Mouse (Mus musculus): Measurements from ENCODE around the gene Pold1. TPM values are rescaled to one million over a fixed set of nuclear protein-coding genes. Genes with fewer than 3 reads are reported as not detected.

Pold1 gene
- polyA plus RNA-seq, 1 experiment from 2014 or later = 84.3 TPM

DNA sequence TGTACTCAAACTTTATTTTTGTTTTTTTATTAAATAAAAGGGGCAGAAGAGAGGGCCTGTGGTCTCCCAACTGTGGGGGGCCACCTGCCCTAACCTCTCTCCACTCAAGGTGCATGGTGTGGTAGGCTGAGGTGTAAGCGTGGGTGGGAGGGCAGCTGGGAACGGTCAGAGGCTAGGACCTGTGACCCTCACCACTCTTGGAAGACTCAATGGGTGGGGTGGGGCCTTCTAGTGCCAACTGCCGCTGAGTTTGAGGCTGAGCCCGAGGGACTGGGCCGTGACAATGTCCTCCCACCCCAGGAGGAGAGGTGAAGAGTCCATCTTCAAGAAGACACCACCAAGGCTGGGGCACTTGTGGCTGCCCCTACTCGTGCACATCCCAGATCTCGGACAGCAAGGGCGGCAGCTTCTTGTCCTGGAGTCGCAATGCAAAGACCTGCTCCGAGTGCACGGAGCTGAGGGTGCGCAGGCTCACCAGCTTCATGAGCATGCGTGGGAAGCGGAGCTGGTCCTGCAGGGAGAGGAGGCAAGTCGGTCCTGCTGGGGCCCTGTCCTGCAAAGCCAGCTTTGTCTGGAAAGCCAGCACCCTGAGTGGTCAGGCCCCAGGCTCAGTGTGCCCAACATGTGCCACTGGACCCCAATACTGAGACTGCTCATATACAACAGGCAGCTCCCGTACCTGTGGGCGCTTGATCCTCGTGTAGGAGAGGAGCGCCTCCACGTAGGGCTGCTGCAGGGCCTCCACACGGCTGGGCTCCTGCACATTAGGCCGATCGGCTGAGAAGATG is 1.2 kb upstream of the Pold1 start:
- Histone ChIP-seq H3K27ac (replicated peaks; ENCODE audit: low read depth, low read length) (no peak overlapping the region), H3K4me3 (ENCODE audit: low read depth, low read length) (no peak overlapping the region), H3K9ac (ENCODE audit: low read length) (no peak overlapping the region), H3K4me1 (ENCODE audit: control insufficient read depth, insufficient read depth, low read length) (peaks cover 10% of the 10 kb centered on the region), H3K4me2 (ENCODE audit: low read depth, severe bottlenecking) (no peak overlapping the region), H3K9me3 (ENCODE audit: control insufficient read depth, low read length) (no peaks in the 10 kb centered on the region), H3K27me3 (ENCODE audit: control insufficient read depth, insufficient read depth, low read length) (no peaks in the 10 kb centered on the region), H3K36me3 (ENCODE audit: control insufficient read depth, insufficient read depth, low read length) (peaks cover 21% of the 10 kb centered on the region)
- 90% methylated on average over 23 of the region's 23 CpGs for WGBS
- ATAC-seq (ENCODE audit: insufficient number of reproducible peaks, low FRiP score, low TSS enrichment, low read depth) (no peak), DNase-seq (ENCODE audit: low spot score) (no peak)

DNA sequence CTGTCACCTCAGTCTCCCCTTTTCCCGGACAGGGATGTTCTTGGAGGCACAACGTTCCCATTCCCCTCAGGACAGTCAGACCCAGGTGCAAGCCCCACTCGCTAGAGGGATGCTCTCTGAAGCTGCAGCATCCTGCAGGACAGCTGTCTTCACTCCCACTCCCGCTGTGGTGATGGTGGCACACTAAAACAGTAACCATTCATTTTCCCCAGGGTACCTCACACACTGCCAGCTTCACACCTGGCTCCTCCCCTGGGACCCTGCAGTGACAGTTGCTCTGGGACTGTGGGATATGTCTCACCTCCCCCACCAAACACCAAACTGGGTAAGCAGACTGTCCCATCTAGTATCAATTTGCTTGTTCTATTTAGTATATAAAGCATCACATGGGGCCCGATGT is 924 bp downstream of the Pold1 start:
- no peak overlapping the region for H3K27ac ChIP-seq (replicated peaks; ENCODE audit: low read depth, low read length)
- H3K36me3 ChIP-seq (ENCODE audit: control insufficient read depth, insufficient read depth, low read length) = peaks cover 27% of the 10 kb centered on the region

DNA sequence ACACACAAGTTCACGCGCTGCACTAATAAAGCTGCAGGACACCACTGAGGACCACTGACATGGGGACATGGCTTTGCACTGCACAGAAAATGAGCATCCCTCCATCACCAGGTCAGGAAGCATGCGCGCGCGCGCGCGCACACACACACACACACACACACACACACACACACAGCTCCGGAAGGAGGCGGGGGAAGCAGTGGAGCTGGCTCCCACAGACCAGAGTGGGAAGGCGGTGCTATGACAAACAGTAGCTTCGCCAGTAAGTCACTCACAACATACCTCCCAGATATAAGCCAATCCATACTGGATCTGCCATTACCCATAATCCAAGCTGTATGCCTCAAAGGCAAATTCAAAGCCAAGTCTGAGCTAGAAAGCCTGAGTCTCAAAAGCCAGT is 1.6 kb downstream of the Pold1 start:
- peak overlapping the region; percentile 72 for H3K4me2 ChIP-seq (ENCODE audit: low read depth, severe bottlenecking)
- no peak for ATAC-seq (ENCODE audit: insufficient number of reproducible peaks, low FRiP score, low TSS enrichment, low read depth)
- no peaks in the 10 kb centered on the region for H3K27me3 ChIP-seq (ENCODE audit: control insufficient read depth, insufficient read depth, low read length)
- H3K9me3 ChIP-seq (ENCODE audit: control insufficient read depth, low read length) = no peaks in the 10 kb centered on the region
- DNase-seq (ENCODE audit: low spot score) = no peak
- H3K4me3 ChIP-seq (ENCODE audit: low read depth, low read length) = no peak overlapping the region
- peaks cover 30% of the 10 kb centered on the region for H3K36me3 ChIP-seq (ENCODE audit: control insufficient read depth, insufficient read depth, low read length)
- peaks cover 7% of the 10 kb centered on the region for H3K4me1 ChIP-seq (ENCODE audit: control insufficient read depth, insufficient read depth, low read length)
- WGBS = 94% methylated on average over 13 of the region's 13 CpGs
- no peak overlapping the region for H3K27ac ChIP-seq (replicated peaks; ENCODE audit: low read depth, low read length)
- no peak overlapping the region; the same call in 1 of the 2 replicates for H3K9ac ChIP-seq (ENCODE audit: low read length)

More for the DNA sequence above, 924 bp downstream of the Pold1 start:
- H3K4me1 ChIP-seq (ENCODE audit: control insufficient read depth, insufficient read depth, low read length) = peaks cover 7% of the 10 kb centered on the region
- peak overlapping the region; percentile 65 for H3K4me3 ChIP-seq (ENCODE audit: low read depth, low read length)
- H3K9ac ChIP-seq (ENCODE audit: low read length) = peak overlapping the region; percentile 77
- no peak for DNase-seq (ENCODE audit: low spot score)
- no peaks in the 10 kb centered on the region for H3K9me3 ChIP-seq (ENCODE audit: control insufficient read depth, low read length)
- H3K27me3 ChIP-seq (ENCODE audit: control insufficient read depth, insufficient read depth, low read length) = no peaks in the 10 kb centered on the region
- no peak for ATAC-seq (ENCODE audit: insufficient number of reproducible peaks, low FRiP score, low TSS enrichment, low read depth)
- H3K4me2 ChIP-seq (ENCODE audit: low read depth, severe bottlenecking) = peak overlapping the region; percentile 72
- WGBS = 22% methylated on average over 5 of the region's 5 CpGs

DNA sequence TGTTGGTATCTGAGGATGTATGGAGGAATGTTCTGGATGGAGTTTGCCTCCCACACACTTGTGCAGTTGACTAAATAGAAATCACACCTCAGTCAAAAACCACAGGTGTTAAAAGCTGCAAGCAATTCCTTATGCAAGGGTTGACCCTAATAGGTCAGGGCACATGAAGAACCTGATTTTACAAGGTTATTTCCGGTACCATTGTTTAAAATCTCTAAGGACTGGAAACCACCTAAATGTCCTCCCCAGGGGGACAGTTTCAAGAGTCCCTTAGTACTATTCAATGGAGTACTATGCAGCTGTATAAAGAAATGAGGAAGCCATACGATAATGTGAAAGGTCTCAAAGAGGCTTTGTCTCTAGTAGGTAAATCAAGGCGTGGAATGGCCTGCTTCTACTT is 2.4 kb downstream of the Pold1 start:
- Histone ChIP-seq H3K4me1 (ENCODE audit: control insufficient read depth, insufficient read depth, low read length) (peaks cover 7% of the 10 kb centered on the region), H3K36me3 (ENCODE audit: control insufficient read depth, insufficient read depth, low read length) (peaks cover 30% of the 10 kb centered on the region), H3K9me3 (ENCODE audit: control insufficient read depth, low read length) (no peaks in the 10 kb centered on the region), H3K27me3 (ENCODE audit: control insufficient read depth, insufficient read depth, low read length) (no peaks in the 10 kb centered on the region), H3K9ac (ENCODE audit: low read length) (no peak overlapping the region), H3K4me2 (ENCODE audit: low read depth, severe bottlenecking) (no peak overlapping the region), H3K27ac (replicated peaks; ENCODE audit: low read depth, low read length) (no peak overlapping the region), H3K4me3 (ENCODE audit: low read depth, low read length) (no peak overlapping the region)
- DNase-seq (ENCODE audit: low spot score) (no peak), ATAC-seq (ENCODE audit: insufficient number of reproducible peaks, low FRiP score, low TSS enrichment, low read depth) (no peak)
- over 99% methylated on average over 3 of the region's 3 CpGs for WGBS

DNA sequence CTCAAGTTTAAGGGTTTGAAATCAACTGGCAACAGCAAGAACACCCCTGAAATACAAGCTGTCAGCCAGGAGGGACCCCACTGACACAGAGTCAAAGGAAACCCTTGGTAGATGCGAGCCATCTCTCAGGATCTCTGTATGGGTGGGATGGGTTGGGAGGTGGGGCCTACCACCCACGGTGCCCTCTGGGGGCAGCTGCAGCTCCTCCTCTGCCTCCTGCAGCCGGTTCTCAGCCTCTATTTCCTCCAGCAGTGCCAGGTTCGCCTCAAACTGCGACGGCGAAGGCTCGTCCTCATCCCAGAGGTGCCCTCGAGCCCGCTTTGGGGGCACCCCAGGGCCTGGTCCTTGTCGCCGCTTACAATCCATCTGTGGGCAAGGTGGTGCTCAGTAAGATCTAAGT is 5.6 kb downstream of the Pold1 start:
- H3K4me1 ChIP-seq (ENCODE audit: control insufficient read depth, insufficient read depth, low read length) = peaks cover 7% of the 10 kb centered on the region
- peaks cover 41% of the 10 kb centered on the region for H3K36me3 ChIP-seq (ENCODE audit: control insufficient read depth, insufficient read depth, low read length)
- no peaks in the 10 kb centered on the region for H3K27me3 ChIP-seq (ENCODE audit: control insufficient read depth, insufficient read depth, low read length)
- H3K4me3 ChIP-seq (ENCODE audit: low read depth, low read length) = no peak overlapping the region
- no peak for ATAC-seq (ENCODE audit: insufficient number of reproducible peaks, low FRiP score, low TSS enrichment, low read depth)
- no peak overlapping the region for H3K4me2 ChIP-seq (ENCODE audit: low read depth, severe bottlenecking)
- no peak overlapping the region; the same call in 1 of the 2 replicates for H3K27ac ChIP-seq (replicated peaks; ENCODE audit: low read depth, low read length)
- DNase-seq (ENCODE audit: low spot score) = no peak
- WGBS = 79% methylated on average over 12 of the region's 12 CpGs
- H3K9me3 ChIP-seq (ENCODE audit: control insufficient read depth, low read length) = no peaks in the 10 kb centered on the region
- H3K9ac ChIP-seq (ENCODE audit: low read length) = no peak overlapping the region

DNA sequence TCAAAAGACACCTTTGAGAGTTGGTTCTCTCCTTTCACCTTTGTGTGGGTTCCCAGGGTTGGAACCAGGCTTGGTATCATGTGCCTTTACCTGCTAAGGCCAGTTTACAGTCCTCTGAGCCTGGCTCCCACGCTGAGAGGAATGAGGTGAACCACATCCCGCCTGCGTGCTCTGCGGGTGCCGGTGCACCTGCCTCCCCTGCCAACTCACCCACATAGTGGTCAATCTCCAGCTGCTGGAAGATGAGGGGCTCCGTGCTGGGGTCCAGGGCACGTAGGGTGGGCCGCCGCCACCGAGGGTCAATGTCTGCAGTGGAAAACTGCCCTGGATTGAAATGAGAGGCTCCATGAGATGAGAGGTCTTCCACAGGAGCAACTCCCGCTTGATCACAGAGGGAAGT is 6.1 kb downstream of the Pold1 start:
- peaks cover 4% of the 10 kb centered on the region for H3K4me1 ChIP-seq (ENCODE audit: control insufficient read depth, insufficient read depth, low read length)
- 95% methylated on average over 11 of the region's 11 CpGs for whole genome bisulfite sequencing
- H3K9me3 ChIP-seq (ENCODE audit: control insufficient read depth, low read length) = no peaks in the 10 kb centered on the region
- H3K4me3 ChIP-seq (ENCODE audit: low read depth, low read length) = no peak overlapping the region
- H3K27me3 ChIP-seq (ENCODE audit: control insufficient read depth, insufficient read depth, low read length) = no peaks in the 10 kb centered on the region
- H3K4me2 ChIP-seq (ENCODE audit: low read depth, severe bottlenecking) = no peak overlapping the region
- peaks cover 44% of the 10 kb centered on the region for H3K36me3 ChIP-seq (ENCODE audit: control insufficient read depth, insufficient read depth, low read length)
- ATAC-seq (ENCODE audit: insufficient number of reproducible peaks, low FRiP score, low TSS enrichment, low read depth) (no peak), DNase-seq (ENCODE audit: low spot score) (no peak)
- no peak overlapping the region for H3K27ac ChIP-seq (replicated peaks; ENCODE audit: low read depth, low read length)
- H3K9ac ChIP-seq (ENCODE audit: low read length) = no peak overlapping the region

DNA sequence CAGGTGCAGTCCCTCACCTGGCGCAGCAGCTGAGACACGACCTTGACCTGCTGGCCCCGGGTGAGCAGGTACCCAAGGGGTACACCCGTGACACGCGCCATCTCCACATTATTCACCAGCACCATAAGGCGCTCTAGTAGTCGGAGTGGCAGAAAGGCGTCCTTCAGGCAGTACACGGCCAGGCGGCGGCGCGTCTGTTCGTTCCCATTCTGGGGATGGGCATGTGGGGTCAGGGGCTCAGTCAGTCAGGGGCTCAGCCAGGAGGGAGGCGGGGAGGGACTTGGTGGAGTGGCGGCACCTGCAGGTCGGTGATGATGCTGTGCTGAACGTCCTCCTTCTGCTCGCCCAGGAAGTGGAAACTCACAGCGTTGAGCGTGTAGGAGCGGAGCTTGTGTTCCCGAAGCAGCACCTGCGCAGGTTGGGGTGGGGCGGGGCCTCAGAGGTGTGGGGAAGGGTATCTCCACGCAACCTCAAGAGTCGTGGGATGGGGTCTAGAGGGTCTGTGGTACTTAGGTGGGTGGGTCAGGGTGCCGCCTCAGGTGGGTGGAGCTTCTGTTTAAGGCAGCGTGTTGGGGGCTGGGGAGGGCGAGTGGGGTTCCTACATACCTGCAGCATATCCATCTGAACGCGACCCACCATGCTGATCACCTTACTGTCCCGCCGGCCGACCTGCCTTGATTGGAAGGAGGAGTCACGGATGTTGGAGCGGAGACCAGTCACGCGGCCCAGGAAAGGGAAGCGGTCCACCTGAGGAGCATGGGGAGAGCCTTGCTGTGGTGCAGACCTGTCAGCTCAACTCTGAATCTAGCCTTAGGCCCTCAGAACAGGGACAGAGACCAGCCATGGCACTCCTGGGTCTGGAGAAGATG is 9.7 kb downstream of the Pold1 start:
- no peak for DNase-seq (ENCODE audit: low spot score)
- Histone ChIP-seq H3K9ac (ENCODE audit: low read length) (no peak overlapping the region), H3K27ac (replicated peaks; ENCODE audit: low read depth, low read length) (no peak overlapping the region)

DNA sequence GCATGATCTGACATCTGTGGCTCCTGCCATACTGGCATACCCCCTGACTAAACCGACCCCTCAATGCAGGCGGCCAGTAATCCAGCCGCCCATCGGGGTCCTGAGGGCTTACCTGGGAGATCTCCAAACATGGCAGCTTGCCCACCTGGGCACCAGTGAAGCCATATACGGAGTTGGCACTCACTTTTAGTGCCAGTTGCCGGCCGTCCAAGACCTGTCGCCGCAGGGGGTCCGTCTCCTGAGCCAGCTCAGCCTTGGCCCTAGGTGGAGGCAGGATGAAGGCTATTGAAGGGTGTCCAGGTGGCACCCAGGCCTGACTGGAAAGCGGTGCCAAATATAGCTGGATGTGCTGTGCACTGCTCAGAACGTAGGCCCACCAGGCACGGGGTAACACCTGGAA is 11.2 kb downstream of the Pold1 start:
- Histone ChIP-seq H3K9me3 (ENCODE audit: control insufficient read depth, low read length) (no peaks in the 10 kb centered on the region), H3K4me1 (ENCODE audit: control insufficient read depth, insufficient read depth, low read length) (no peaks in the 10 kb centered on the region), H3K36me3 (ENCODE audit: control insufficient read depth, insufficient read depth, low read length) (peaks cover 58% of the 10 kb centered on the region), H3K4me2 (ENCODE audit: low read depth, severe bottlenecking) (no peak overlapping the region), H3K4me3 (ENCODE audit: low read depth, low read length) (no peak overlapping the region), H3K9ac (ENCODE audit: low read length) (no peak overlapping the region), H3K27ac (replicated peaks; ENCODE audit: low read depth, low read length) (no peak overlapping the region), H3K27me3 (ENCODE audit: control insufficient read depth, insufficient read depth, low read length) (no peaks in the 10 kb centered on the region)
- DNase-seq (ENCODE audit: low spot score) = no peak
- WGBS = 92% methylated on average over 13 of the region's 13 CpGs
- ATAC-seq (ENCODE audit: insufficient number of reproducible peaks, low FRiP score, low TSS enrichment, low read depth) = no peak

More for the DNA sequence above, 9.7 kb downstream of the Pold1 start:
- H3K4me2 ChIP-seq (ENCODE audit: low read depth, severe bottlenecking) = no peak overlapping the region
- no peaks in the 10 kb centered on the region for H3K27me3 ChIP-seq (ENCODE audit: control insufficient read depth, insufficient read depth, low read length)
- no peaks in the 10 kb centered on the region for H3K4me1 ChIP-seq (ENCODE audit: control insufficient read depth, insufficient read depth, low read length)
- H3K4me3 ChIP-seq (ENCODE audit: low read depth, low read length) = no peak overlapping the region
- peaks cover 52% of the 10 kb centered on the region for H3K36me3 ChIP-seq (ENCODE audit: control insufficient read depth, insufficient read depth, low read length)
- no peaks in the 10 kb centered on the region for H3K9me3 ChIP-seq (ENCODE audit: control insufficient read depth, low read length)
- 0 out of 2 replicates have a peak, but pooled peaks have one; percentile 22 for ATAC-seq (ENCODE audit: insufficient number of reproducible peaks, low FRiP score, low TSS enrichment, low read depth)
- WGBS = 92% methylated on average over 41 of the region's 41 CpGs
